Mouse (Mus musculus) heart, adult 2 months (tissue): Measurements from ENCODE around the gene 1110032A03Rik. TPM values are rescaled to one million over a fixed set of nuclear protein-coding genes. Genes with fewer than 3 reads are reported as not detected.

Source experiments
- DNase-seq, 2 experiments: peaks; one replicate each; pipeline ENCODE4 v3.0.0; 2021
- H3K27ac ChIP-seq: fragments of 200-600 bp; 2 replicates; pipeline ENCODE4 v1.8.1; 2022
- H3K27me3 ChIP-seq: fragments of 200-500 bp; 2 replicates; pipeline ENCODE4 v1.6.1; 2012; ENCODE audit warnings: mild to moderate bottlenecking, low read length, inconsistent platforms, mixed read lengths; ENCODE audit not compliant: control insufficient read depth, insufficient read depth
- H3K36me3 ChIP-seq: fragments of 200-500 bp; 2 replicates; pipeline ENCODE4 v1.6.1; 2012; ENCODE audit warnings: low read length, inconsistent platforms; ENCODE audit not compliant: control insufficient read depth, insufficient read depth
- H3K4me1 ChIP-seq: fragments of 200-500 bp; 2 replicates; pipeline ENCODE4 v1.6.1; 2011; ENCODE audit warnings: low read length; ENCODE audit not compliant: control insufficient read depth, insufficient read depth
- H3K4me3 ChIP-seq: fragments of 200-600 bp; 2 replicates; pipeline ENCODE4 v1.8.1; 2022
- H3K79me2 ChIP-seq: fragments of 200-500 bp; replicated peaks from 2 replicates; pipeline ENCODE4 v1.6.1; 2012; ENCODE audit warnings: mild to moderate bottlenecking, inconsistent platforms, low read length, moderate library complexity, mixed read lengths; ENCODE audit not compliant: control insufficient read depth, insufficient read depth
- H3K9ac ChIP-seq: fragments of 200-500 bp; 2 replicates; pipeline ENCODE4 v1.6.1; 2012; ENCODE audit warnings: low read depth, mild to moderate bottlenecking, control low read depth, inconsistent platforms, low read length, mixed read lengths
- CTCF ChIP-seq: fragments of 200-600 bp; IDR thresholded peaks from 2 replicates; pipeline ENCODE4 v1.8.1; 2022; ENCODE audit warnings: antibody characterized with exemption, mild to moderate bottlenecking, moderate library complexity
- EP300 ChIP-seq: fragments of 200-500 bp; IDR thresholded peaks from 2 replicates; pipeline ENCODE4 v1.6.1; 2011; ENCODE audit warnings: low read depth, low read length, control low read depth; ENCODE audit not compliant: insufficient read depth
- POLR2A ChIP-seq: fragments of 200-500 bp; IDR thresholded peaks from 2 replicates; pipeline ENCODE4 v1.6.1; 2011; ENCODE audit warnings: mild to moderate bottlenecking, low read depth, low read length, control low read depth; ENCODE audit not compliant: insufficient read depth
- WGBS: fragments of 180-500 bp; shearing (Covaris S2); methylation state at CpG from one replicate; pipeline ENCODE4 v1.1.7; 2018; 5-methylcytosine and 5-hydroxymethylcytosine counted together
- intact Hi-C: fragments of 180-260 bp; cut with DNase I; formaldehyde crosslinking; loops from one replicate; pipeline ENCODE4 v1.15.1; 2025
- polyA plus RNA-seq: library from polyadenylated mRNA; depleted of rRNA; stranded (reverse); fragments of >200 nt; gene quantifications from 2 replicates; pipeline ENCODE4 v1.2.3, GENCODE M21; 2012
- total RNA-seq, 2 experiments: library from RNA; stranded (reverse); gene quantifications; 2 replicates each; pipeline ENCODE4 v1.2.3; 2021

Gene 1110032A03Rik
- total and polyA plus RNA-seq, 3 experiments, result 11.8 to 34.5 (median 12.1) TPM

DNA sequence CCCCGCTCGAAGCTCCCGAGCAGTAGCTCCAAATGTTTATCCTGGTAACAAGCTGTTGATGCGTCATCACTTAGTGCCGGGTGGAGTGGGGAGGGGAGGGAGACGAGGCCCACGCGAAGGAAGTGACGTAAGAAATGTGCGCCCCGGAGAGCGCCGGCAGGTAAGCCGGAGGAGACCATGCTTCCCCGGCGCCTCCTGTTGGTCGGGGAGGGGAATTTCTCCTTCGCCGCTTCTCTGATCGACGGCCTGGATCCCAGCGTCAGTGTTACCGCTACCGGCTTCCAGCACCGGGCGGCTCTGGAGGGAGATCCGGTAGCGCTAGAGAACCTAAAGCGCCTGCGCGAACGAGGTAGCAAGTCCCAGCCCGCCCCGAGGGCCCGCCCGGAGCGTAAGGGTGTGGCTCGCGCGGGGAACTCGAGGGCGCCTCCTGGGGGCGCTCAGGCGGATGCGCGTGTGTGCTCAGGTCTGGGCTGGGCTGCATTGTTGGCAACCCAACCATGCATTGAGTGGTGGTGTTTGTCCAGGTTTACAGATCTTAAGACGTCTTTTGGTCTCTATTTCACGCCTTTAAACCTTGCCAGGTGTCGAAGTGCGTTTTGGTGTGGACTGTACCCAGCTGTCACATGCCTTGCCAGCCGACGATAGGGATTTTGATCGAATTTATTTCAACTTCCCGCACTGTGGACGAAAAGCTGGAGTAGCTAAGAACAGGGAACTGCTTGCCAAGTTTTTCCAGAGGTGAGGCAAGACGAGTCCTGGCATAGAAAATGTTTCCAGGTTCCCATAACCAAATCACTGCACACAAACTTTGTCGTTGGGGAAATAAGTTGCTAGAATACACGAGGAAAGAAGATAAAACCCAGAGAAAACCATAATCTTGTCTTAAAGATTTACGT, 7.0 kb downstream of the 1110032A03Rik start, which contains the start of gene Fdxacb1:
TSS of gene Fdxacb1 (plus strand) at position 130 of the 896 bp plus-strand sequence.
- Histone ChIP-seq H3K4me3 (peak within 1 kb of the TSS; percentile 72), H3K27me3 (no peaks in the 10 kb centered on the region), H3K36me3 (no peaks in the 10 kb centered on the region), H3K4me1 (peaks cover 4% of the 10 kb centered on the region), H3K9ac (peak within 1 kb of the TSS; percentile 72), H3K27ac (peak within 1 kb of the TSS; percentile 93), H3K79me2 (no peaks in the 10 kb centered on the region)
- DNase-seq, result peak; percentile 98
- TF ChIP-seq POLR2A (peak; percentile 37; the same call in 1 of the 2 replicates), EP300 (peak; percentile 73), CTCF (peak; percentile 97)
- intact Hi-C loops, result loop anchor here (1.0 to 5.0 kb wide), 3 partner anchors 70 to 166 kb away; partner anchors contain the start of genes Dlat, Sdhd and Timm8b
- WGBS, result 2% methylated on average over 59 of the region's 59 CpGs

DNA sequence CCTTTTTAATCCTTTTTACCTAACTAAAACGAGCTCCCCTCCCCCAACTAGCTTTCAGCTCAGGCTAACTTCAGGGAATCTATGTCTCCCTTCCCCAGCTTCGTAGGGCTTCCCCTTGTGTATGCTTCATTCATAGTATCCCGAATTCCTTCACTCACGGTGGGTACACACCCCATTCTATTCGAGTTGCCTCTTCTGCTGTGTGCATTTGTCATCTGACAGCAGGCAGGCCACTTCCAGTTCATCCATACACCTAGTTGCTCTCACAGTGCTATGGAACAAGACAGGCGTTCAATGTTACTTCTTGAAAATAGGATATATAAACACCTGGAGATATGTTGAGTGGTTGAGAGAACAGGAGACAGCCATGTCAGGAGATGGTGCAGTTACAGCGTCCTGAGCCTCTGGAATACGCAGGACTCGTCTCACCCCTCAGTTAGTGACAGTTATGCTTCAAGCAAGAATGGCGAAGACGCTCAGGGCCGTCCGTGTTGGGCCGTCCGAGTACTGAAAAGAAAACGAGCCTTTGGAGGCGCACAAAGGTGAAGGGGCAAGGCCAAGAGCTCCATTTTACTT, 7.7 kb downstream of the 1110032A03Rik start:
- TF ChIP-seq CTCF (no peak), POLR2A (peak; percentile 84; the same call in 1 of the 2 replicates)
- H3K4me1 ChIP-seq, result peaks cover 4% of the 10 kb centered on the region
- no peak for DNase-seq
- H3K9ac ChIP-seq, result peak overlapping the region; percentile 72
- WGBS, result 4% methylated on average over 17 of the region's 17 CpGs
- H3K36me3 ChIP-seq, result no peaks in the 10 kb centered on the region
- no peaks in the 10 kb centered on the region for H3K27me3 ChIP-seq
- intact Hi-C loops, result loop anchor here (1.0 to 5.0 kb wide), 3 partner anchors 69 to 165 kb away; partner anchors contain the start of genes Dlat, Sdhd and Timm8b
- peak overlapping the region; percentile 93 for H3K27ac ChIP-seq
- no peaks in the 10 kb centered on the region for H3K79me2 ChIP-seq
- H3K4me3 ChIP-seq, result peak overlapping the region; percentile 72

DNA sequence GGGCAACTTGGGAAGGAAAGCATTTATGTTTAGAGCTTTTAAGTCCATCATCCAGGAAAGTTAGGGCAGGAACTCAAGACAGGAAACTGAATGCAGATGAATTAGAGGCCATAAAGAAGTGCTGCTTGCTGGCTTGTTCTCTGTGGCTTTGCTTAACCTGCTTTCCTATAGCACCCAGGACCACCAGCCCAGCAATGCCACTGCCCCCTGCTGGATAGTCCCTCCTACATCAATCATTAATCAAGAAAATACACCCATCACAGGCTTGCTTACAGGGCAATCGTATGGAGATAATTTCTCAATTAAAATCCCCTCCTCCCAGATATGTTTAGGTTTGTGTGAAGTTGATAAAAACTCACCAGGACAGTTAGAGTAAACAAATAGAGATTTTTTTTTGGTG, 12.0 kb downstream of the 1110032A03Rik start:
- no peak overlapping the region for H3K27ac ChIP-seq
- intact Hi-C loops, result loop anchor here (1.0 to 5.0 kb wide), 2 partner anchors 54 to 236 kb away; partner anchors contain the start of gene Pts
- no peaks in the 10 kb centered on the region for H3K36me3 ChIP-seq
- H3K27me3 ChIP-seq, result no peaks in the 10 kb centered on the region
- WGBS, result 68% methylated on average over 1 of the region's 1 CpGs
- H3K9ac ChIP-seq, result no peak overlapping the region
- no peak for DNase-seq
- H3K4me1 ChIP-seq, result peaks cover 2% of the 10 kb centered on the region
- TF ChIP-seq POLR2A (no peak), EP300 (no peak), CTCF (peak; percentile 61)
- H3K79me2 ChIP-seq, result no peaks in the 10 kb centered on the region
- H3K4me3 ChIP-seq, result no peak overlapping the region

DNA sequence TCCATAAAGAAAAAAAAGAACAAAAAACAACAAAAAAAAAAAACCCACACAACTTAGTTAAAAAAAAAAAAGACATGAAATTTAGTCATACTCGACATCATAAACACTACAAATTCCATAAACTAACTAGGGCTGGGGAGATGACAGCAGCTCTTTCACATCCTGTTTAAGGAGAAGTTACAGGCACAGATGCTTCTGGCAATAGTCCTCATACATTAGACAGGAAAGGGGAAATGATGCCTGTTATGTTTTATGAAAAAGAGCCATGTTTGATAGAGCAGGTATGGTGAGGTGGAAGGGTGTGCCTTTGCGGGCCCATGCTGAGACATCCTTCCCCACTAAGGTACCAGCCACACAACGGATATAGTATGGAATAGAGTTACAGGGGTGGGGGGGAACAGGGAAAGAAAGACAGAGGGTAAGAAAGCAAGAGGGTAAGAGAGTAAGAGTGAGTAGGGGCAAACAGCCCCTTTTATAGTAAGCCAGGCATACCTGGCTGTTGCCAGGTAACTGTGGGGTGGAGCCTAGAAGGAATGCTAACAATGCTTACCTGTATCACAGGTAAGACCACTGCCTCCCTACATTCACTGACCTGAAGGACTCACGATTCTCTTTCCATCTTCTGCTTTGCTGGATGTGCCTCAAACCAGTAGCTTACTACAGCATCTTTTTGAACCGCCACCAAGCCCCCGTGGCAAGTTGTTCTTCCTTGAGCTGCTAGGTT, 13.6 kb downstream of the 1110032A03Rik start:
- Histone ChIP-seq H3K79me2 (no peaks in the 10 kb centered on the region), H3K4me3 (no peak overlapping the region), H3K36me3 (no peaks in the 10 kb centered on the region; the same call in 1 of the 2 replicates), H3K9ac (no peak overlapping the region), H3K4me1 (no peaks in the 10 kb centered on the region), H3K27ac (no peak overlapping the region), H3K27me3 (no peaks in the 10 kb centered on the region)
- TF ChIP-seq EP300, result no peak
- TF ChIP-seq POLR2A, result no peak
- TF ChIP-seq CTCF, result no peak
- WGBS, result 65% methylated on average over 6 of the region's 6 CpGs
- DNase-seq, result no peak
- intact Hi-C loops, result loop anchor here (5.0 kb wide), 1 partner anchor 234 kb away; the partner anchor contains the start of gene Pts

DNA sequence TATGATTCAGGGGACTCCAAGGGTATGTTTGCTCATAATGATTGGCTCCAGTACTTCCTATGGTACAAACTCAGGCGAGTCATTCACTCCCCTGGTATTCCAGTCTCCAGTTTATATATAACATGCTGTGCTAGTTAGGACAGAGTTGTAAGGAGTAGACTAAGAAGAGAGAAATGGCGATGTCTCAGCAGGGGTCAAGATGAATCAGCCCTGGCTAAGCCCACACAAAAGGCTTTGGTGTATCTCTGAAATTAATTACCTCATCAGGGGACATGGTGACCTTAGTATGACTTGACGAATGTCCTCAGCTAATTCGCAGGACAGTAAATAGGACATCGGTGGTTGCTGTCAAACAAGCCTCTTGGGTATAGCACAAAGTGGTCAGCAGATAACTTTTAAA, 18.6 kb downstream of the 1110032A03Rik start:
- Histone ChIP-seq H3K27ac (no peak overlapping the region), H3K4me3 (no peak overlapping the region), H3K9ac (no peak overlapping the region), H3K4me1 (no peaks in the 10 kb centered on the region), H3K36me3 (peaks cover 17% of the 10 kb centered on the region), H3K79me2 (no peaks in the 10 kb centered on the region), H3K27me3 (no peaks in the 10 kb centered on the region)
- DNase-seq, result no peak
- no peak for TF ChIP-seq CTCF
- peak; percentile 25; the same call in 1 of the 2 replicates for TF ChIP-seq POLR2A
- WGBS, result 54% methylated on average over 5 of the region's 5 CpGs
- intact Hi-C loops, result no loop called here
